Mouse (Mus musculus): ENCODE measurements at regions not wholly inside any gene's neighbourhood (a gene's known extent, or its start where the extent isn't known, plus 50 kb on each side); places are given as distances from the start of the nearest gene placed in this dataset.

DNA sequence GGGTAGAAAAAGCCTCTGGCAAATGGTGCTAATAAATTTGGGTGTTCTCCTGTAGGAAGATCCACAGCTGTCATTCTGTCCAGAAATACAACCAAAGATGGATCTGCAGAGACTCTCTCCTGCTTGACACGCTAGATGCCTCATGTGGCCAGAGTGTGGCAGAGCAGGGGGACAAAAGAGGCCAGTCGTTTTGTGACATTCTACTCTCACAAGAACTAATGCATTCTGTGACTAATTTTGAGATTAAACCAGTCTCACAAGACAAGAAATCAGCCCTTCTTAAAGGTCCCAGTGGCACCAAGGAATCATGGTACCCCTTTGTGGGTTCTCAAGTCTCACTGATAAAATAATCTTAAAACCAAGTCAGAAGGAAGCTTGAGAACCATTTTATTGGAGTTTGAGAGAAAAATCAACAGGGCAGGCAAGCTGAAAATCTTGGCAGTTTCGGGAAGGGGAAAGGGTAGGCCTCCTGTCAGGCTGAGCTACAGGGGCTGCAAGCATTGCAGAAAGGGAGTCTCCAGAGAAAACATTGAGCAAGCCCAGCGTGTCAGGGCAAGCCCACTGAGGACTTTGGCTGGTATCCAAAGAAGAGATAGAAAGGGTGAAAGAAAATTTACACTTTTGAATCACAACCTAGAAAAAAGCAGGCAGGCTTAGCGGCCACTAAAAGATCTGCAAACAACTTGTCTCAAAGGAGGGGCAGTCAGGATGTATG, 50.8 kb upstream of the C2cd4b start:
- H3K4me3 ChIP-seq (replicated peaks): no peak overlapping the region
- no peak overlapping the region for H3K27ac ChIP-seq
- no peaks in the 10 kb centered on the region for H3K27me3 ChIP-seq (replicated peaks)
- H3K9me3 ChIP-seq: no peaks in the 10 kb centered on the region
- H3K36me3 ChIP-seq: no peaks in the 10 kb centered on the region
- no peak overlapping the region for H3K4me2 ChIP-seq (replicated peaks)
- ATAC-seq: no peak
- WGBS: 43% methylated on average over 5 of the region's 5 CpGs
- no peaks in the 10 kb centered on the region for H3K4me1 ChIP-seq (replicated peaks)
- H3K9ac ChIP-seq: no peak overlapping the region
